Mouse (Mus musculus) spleen, adult 18-20 months (tissue): ENCODE measurements at regions not wholly inside any gene's neighbourhood (a gene's known extent, or its start where the extent isn't known, plus 50 kb on each side); places are given as distances from the start of the nearest gene placed in this dataset.

Experiments
- DNase-seq, 2 experiments: peaks; one replicate each; pipeline ENCODE4 v3.0.0; 2022; ENCODE audit warnings: mixed read lengths in 2 of 2

- no peak for DNase-seq
Observed at GRCm38 (mm10) chr7:117729067-117729466, 348.3 kb downstream of the Xylt1 start.
